Mouse (Mus musculus): ENCODE data around the gene Rnf144b. TPM values are rescaled to one million over a fixed set of nuclear protein-coding genes. Genes with fewer than 3 reads are reported as not detected.
A peak's percentile ranks its signal among the peaks of the same experiment; 100 is the strongest.

The Rnf144b gene
- total RNA-seq, 2 experiments from 2014 or later, result 14.8 to 20.8 TPM

DNA sequence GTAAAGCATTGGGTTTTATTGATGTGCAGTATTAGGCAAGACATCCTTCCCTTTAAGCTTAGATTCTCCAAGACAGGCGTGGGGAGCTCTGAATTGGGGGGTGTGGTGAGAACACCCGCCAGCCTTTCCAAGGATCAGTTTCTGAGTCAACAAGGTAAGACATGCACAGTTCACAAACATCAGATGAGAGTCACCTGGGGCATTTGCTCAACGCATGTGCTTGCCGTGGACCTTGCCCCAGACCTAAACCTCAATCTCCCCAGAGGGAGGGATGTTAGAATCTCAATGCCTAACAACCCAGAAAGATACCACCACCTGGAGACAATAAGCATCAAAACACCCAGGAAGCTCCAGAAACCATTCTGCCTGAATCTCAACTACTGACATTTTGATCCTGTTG lies 47.6 kb downstream of the Rnf144b start:
- intact Hi-C loops (cut with DNase I), result no loop called here
- DNase-seq (ENCODE audit: low spot score), result no peak

DNA sequence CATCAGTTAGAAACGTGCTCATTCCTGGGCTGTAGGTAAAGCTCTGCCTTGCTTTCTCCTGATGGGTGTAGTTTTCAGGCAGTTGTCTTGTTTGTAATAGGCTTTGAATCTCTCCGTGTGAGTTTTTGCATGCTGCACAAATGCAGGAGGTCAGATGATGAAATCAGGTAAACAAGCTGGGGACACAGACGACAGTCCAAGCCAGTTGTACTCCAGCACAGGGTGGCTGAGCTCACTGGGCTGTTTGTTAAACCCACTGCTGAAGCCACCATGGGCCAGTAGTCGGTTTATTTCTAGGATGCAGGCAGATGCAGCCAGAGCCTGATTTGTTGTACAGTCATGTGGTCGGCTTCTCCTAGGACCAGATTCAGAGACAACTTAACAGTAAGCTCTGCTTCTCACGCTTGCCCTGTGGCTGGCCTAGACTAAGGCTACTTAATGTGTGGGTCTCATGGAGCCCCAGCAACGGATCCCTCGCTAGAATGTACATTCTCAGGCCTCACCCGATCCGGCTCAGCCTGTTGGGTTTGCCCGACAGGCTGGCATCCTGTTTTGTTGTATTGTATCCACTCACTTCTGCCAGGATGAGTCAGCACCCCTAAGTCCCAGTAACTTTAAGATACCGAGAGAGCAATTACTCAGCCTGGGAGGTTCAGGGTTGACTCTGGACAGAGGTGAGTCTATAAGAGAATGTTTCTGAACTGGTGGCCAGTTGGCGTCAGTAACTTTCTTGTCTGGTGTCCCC lies 48.5 kb downstream of the Rnf144b start:
- intact Hi-C loops (cut with DNase I), result no loop called here
- no peak for DNase-seq (ENCODE audit: low spot score)

DNA sequence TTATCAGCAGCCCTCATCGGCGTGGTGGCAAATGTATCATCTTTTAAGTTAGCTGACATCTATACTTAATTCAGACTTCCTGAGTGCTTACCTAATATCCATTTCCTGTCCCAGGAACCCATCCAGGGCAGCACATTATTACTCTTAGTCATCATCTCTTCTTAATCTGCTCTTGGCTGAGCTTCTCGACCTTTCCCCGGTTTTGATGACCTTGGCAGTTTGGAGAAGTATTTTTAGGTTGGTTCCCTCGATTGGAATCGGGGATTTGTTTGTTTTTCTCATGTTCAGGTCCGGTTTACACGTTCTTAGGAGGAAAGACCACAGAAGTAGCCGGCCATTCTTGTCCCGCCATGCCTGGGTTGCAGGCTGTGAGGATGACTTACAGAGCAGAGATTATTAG lies 50.4 kb downstream of the Rnf144b start:
- no peak for DNase-seq (ENCODE audit: low spot score)
- intact Hi-C loops (cut with DNase I), result no loop called here

DNA sequence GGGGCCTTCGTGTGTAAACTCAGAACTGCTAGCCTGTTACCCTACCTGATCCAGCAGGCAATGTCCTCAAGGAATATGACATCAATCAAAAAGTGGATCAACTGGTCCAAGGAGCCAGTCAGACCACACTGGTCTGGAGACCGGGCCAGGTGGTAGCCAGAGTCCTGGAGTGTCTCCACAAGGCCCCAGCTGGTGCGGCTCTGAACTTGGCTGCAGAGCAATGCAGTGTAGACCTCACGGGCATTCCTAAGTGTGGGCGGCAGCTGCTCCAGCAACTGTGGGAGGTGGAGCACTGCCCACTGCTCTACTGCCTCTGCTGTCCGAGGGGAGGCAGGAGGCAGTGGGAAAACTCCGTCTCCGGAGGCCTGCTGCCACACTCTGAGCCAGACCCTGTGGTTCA lies 55.7 kb downstream of the Rnf144b start:
- no peak for DNase-seq (ENCODE audit: low spot score)

DNA sequence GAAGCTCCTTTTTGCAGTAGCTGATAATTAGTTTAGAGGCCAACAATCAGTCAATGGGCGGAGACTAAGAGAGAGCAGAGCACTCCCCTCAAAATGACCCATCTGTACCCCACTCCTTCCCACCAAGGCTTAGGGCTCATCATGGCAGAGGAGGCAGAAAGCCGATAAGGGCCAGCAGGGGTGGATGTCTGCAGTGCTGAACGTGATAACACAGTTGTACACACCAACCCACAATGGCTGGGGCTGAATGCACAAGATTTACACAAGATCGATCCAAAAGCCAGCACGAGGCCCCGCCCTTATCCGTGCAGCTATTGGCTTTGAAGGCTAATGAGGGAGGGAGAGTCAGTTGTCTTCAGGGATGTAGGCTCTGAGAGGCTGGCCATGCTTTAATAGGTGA lies 58.3 kb downstream of the Rnf144b start:
- intact Hi-C loops (cut with DNase I), result no loop called here
- DNase-seq (ENCODE audit: low spot score), result no peak

More for the DNA sequence above, 55.7 kb downstream of the Rnf144b start:
- intact Hi-C loops (cut with DNase I), result no loop called here

DNA sequence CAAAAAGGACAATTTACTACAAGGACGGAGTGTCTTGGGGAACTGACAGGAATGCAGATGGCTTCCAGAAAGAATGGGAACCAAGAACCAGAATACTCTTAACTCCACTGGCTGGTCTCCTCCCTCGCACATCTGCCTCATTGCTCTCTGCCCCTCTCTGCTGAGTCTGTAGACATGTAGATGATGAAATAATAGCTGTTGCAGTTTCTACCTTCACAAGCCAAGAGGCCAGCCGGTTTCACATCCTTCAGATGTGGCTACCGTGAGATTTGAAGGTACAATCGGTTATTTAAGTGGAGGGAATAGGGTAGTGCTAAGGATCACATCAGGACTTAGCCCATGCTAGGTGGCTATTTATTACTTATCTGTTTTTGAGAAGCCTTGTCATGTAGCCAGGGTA lies 59.9 kb downstream of the Rnf144b start:
- DNase-seq (ENCODE audit: low spot score), result no peak
- intact Hi-C loops (cut with DNase I), result no loop called here

DNA sequence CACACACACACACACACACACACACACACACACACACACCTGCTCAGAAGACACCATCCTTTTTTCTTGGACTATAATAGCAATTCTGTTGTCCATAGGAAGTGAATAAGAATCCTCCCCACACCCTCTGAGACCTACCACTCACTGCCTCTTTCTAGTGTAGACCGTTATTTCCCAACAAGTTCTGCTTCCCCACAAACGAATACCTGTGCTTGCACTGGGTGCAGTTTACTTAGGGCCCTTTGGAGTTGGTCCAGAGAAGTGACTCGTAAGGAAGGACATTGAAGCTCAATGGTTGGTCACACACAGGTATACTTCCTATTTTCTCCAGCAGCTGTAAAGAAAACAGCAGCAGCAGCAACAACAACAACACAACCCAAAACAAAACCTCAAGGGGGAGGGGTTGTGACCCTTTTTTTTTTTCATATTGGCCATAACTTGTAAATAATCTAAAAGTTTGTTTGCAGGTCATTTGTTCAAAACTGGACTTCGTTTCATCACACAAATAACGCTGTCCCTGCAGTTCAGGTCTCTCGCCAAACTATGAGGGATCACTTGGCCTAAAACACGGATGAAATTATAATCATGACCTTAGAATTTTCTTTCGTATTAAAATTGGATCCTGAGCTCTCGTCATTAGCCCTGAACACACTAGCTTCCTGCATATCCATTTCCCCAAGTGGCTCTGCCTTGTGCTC lies 60.7 kb downstream of the Rnf144b start:
- intact Hi-C loops (cut with DNase I), result no loop called here
- no peak for DNase-seq (ENCODE audit: low spot score)

DNA sequence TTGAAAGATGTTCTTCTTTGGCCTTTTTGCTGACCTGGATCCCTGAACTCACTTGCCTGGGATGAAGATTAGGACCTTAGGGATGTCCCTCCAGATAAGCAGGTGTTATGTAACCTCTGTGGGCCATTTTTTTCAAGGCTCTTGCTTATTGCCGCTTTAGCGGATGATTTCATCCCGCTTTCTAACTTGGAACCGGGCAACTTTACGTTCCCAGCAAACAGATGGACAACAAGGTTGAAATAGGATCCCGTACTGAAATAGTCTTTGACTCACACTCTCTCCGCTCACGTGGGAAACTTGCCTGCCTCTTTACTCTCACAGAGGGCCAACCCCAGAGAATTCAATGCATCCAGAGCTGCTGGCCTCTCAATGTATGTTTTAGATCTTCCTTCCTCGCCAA lies 61.3 kb downstream of the Rnf144b start:
- no peak for DNase-seq (ENCODE audit: low spot score)
- intact Hi-C loops (cut with DNase I), result no loop called here

DNA sequence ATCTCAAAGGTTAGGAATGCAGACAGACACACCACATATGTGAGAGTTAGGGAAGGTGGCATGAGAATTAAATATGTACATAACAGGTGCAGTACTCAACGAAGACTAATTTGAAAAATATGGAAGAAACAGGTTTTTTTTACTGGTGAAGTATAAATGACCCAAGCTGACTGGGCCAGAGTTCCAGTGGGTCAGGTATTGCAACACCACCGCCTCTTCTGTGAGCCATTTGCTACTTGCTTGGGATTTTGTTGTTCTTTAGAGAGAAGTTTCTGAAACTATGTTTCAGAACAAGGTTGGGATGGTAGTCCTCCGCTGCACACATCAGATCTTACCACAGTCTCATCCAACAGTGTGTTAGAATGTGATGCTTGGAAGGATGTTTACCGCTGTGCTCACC lies 65.4 kb downstream of the Rnf144b start:
- DNase-seq (ENCODE audit: low spot score), result no peak
- intact Hi-C loops (cut with DNase I), result no loop called here

DNA sequence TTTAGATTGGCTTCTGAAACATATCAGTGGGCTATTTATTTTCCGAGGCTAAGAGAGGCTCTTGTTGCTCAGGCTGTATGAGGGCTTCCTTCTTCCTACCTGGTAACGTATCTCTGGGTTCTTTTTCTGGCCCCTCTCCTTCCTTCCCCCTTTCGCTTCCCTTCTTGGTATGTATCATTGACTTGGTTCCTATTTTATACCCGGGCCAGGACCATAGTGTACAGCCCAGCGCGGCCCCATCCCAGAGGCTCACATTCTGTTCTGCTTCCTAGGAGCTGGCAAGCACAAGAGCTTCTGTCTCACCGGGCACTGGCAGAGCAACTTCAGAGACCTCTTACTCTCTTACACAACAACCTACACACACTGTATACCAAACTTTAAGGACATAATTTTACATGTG lies 67.5 kb downstream of the Rnf144b start:
- intact Hi-C loops (cut with DNase I), result loop anchor here (5.0 kb wide), 1 partner anchor 83 kb away; the partner anchor contains the start of gene Dek
- no peak for DNase-seq (ENCODE audit: low spot score)

DNA sequence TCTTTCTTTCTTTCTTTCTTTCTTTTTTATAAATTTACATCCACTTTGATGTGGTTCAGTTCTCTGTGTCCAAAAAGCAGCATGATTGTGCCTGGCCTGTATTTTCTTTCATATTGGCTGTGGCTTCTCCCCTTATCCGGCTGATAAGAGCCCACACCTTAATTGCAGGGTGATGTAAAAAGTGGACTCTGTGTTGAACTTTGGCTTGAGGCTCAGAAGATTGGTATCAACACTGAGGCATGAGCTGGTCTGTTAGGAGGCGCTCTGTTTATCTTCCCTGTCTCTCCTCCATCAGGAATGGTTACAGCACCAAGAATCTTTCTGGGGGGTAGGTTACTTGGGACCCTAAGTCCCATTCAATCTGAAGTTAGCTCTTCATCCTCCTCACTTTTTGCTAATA lies 69.7 kb downstream of the Rnf144b start:
- DNase-seq (ENCODE audit: low spot score), result no peak
- intact Hi-C loops (cut with DNase I), result loop anchor here (5.0 kb wide), 1 partner anchor 85 kb away; the partner anchor contains the start of gene Dek

DNA sequence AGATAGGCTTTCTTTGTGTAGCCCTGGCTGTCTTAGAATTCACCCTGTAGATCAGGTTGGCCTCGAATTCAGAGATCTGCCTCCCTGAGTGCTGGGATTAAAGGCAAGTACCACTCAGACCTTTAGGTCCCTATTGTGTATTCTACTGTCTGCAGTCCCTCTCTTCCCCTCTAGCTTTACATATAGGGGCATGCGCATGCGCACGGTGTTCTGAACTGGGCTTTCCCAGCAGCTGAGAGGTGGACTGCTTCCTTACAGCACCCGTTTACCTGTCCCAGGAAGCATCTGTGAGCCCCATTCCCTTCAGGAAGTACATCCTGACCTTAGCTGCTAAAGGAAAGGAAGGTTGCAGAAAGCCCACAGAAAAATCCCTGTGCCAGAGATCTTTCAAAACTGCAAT lies 70.3 kb downstream of the Rnf144b start:
- intact Hi-C loops (cut with DNase I), result loop anchor here (5.0 kb wide), 1 partner anchor 85 kb away; the partner anchor contains the start of gene Dek
- DNase-seq (ENCODE audit: low spot score), result no peak

DNA sequence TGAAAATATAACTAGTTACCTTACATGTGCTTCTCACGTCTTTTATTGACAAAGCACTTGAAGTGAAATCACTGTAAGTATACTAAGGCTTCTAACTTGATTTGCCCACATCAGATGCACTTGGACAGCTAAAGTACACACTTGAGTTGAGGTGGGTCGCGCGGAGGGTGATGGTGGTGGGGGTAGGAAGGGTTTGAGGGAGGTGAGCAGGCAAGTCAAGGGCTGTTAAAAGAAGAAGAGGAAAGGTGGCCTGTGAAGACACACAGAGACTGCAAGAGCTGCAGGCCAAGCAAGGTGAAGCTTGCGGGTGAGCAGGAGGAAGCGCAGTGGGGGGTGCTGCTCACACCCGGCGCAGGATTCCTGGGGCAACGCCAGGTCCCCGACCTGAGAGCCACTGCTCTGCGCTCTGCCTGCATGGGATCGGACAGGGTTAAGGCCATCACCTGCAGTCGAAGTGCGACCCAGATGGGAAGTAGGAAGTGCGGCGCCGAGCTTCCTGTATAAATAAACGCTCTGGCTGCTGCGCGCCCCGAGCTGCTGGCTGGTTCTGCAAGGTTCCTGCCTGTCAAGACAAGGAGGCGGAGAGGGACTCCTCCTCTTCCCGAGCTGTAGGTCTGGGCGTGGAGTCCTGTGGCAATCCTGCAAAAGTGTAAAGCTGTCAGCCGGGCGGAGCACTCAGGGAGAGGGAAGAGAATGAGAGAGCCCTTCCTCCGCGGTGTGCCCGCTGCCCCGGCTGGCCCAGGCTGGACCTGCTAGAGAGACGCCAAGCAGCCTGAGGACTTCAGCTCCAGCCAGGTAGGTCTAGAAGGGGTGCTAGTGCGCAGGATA lies 71.1 kb downstream of the Rnf144b start:
- intact Hi-C loops (cut with DNase I), result loop anchor here (5.0 kb wide), 1 partner anchor 86 kb away; the partner anchor contains the start of gene Dek
- peak; percentile 68 for DNase-seq (ENCODE audit: low spot score)

DNA sequence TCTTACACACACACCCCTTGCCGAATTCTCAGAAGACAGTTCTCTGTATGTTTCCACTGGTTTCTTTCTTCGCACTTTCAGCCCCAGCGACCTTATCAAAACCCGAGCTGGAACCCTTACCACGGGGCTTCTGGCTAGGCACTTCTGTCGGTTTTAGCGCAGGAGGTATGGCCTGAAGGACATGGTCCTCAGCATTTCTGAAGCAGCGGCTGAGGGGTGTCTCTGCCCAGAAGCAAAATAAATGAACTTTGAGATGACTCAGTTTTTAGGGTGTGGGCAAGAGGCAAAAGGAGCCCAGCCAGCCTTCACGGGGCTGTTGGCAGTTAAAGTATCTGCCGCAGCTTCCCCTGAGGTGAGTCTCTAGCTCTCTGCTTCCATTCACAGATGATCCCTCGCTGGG lies 72.2 kb downstream of the Rnf144b start:
- intact Hi-C loops (cut with DNase I), result loop anchor here (5.0 kb wide), 1 partner anchor 87 kb away; the partner anchor contains the start of gene Dek

DNA sequence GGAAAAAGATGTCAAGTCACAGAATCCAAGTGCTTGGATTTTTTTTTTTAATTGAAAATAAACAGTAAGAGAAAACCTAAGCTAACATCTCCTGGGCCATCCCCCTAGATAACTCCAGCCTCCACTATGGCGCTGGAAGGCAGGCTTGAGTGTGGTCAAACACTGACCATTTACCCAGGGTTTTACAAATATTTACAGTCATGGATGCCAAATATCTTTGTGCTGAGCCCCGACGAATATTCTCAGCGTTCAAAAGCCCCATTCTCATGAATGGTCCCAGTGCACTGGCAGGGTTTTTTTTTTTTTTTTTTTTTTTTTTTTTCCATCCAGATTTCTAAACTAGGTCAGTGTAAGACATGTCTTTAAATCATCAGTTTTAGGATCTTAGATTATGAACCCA lies 73.0 kb downstream of the Rnf144b start:
- intact Hi-C loops (cut with DNase I), result no loop called here
- no peak for DNase-seq (ENCODE audit: low spot score)

More for the DNA sequence above, 72.2 kb downstream of the Rnf144b start:
- DNase-seq (ENCODE audit: low spot score), result no peak

DNA sequence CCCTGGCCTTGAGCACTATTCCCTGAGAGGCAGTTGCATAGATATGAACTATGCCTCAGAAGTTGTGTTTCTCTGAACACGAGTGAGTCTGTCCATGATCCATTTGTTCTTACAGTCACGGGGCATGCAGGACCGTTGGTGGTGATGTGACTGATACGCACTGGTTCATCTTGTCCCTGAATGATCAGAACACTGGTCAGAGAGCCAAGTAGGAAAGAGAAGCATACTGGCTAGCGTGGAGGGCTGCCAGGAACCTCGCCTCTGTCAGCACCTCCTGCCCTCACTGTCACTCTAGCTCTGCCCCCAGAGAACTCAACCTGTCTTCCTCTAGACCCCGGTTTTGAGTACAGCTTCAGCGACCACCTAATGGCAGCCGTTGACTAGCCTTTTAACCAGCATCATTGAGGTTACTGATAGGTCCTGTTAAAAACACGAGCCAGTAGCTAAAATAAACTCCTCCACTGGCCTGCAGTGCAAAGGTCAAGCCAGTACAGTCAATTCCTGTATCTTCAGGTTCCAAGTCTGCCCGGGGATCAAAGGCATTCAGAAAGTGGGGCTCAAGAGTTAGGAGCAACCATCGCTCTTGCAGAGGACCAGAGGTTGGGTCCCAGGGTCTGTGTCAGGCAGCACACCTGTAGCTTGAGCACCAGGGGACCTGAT lies 77.7 kb downstream of the Rnf144b start:
- intact Hi-C loops (cut with DNase I), result no loop called here
- DNase-seq (ENCODE audit: low spot score), result no peak

DNA sequence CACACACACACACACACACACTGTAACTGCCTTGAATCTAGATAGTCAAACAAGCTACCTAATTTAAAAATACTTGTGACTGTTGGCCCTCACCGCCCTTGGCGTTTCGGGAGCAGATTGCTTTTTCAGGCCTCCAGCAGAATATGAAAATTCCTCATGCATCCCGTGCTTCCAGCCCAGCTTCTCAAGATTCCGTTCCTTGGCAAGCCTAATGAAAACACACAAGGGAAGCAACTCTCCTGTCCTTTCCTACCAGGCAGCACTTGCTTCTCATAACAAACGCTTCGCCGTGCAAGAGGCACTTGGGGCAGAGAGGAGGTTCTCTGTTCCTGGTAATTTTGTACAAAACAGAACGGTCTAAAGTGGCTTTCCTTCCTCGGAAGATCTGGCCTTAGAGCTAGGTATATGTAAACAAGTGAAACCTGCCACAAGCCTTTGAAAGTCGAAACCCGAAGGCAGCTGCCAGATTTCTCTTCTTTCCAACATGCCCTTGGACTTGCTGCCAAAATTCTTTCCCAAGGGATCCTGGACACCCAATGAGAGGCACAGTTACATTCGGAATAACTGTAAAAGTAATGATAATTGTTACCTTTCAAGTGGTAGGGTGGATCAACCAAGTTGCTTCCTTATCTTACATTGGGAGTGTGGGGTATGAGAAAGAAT lies 79.6 kb downstream of the Rnf144b start:
- DNase-seq (ENCODE audit: low spot score), result no peak
- intact Hi-C loops (cut with DNase I), result loop anchor here (2.0 kb wide), 1 partner anchor 23 kb away; no protein-coding TSS in a partner anchor

DNA sequence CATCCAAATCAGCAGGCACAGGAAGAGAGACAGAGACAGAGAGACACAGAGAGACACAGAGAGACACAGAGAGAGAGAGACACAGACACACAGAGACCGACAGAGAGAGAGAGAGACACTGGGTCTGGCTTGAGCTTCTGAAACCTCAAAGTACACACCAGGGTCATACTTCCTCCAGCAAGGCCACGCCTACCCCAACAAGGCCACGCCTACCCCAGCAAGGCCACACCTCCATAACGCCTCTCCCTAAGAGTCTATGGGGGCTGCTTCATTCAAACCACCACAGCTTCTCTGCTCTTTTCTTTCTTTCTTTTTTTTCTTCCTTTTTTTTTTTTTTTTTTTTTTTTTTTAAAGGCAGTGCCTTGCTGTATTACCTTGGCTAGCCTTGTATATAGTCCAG lies 88.0 kb downstream of the Rnf144b start:
- intact Hi-C loops (cut with DNase I), result no loop called here
- no peak for DNase-seq (ENCODE audit: low spot score)

DNA sequence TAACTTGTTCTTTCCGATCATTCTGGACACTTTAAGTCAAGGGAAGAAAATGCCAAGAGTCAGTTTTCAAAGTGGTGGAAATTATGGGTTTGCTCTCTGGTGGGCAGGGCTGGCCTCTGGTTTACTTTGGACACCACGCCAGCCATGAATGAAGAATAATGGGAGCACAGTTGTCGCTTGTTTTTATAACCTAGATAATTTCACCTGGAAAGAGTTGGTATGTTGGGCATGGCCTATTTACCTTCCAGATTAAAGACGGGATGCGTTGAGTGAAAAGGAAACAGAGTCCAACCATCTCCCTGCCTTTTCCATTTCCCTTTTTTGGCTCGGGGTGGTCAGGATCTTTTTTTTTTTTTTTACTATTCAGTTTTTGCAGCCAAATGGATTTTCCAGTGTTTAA lies 88.5 kb downstream of the Rnf144b start:
- intact Hi-C loops (cut with DNase I), result no loop called here

More for the DNA sequence above, 88.5 kb downstream of the Rnf144b start:
- no peak for DNase-seq (ENCODE audit: low spot score)

All from heart, postnatal 25 days (tissue).